Mouse (Mus musculus): ENCODE results near the gene Trmt10a.
A peak's percentile ranks its signal among the peaks of the same experiment; 100 is the strongest.
"Not testable (repeated sequence)": the region's sequence is repeated elsewhere in the genome, so short reads cannot be mapped to it uniquely, and the experiment has no call there.

Trmt10a gene

DNA sequence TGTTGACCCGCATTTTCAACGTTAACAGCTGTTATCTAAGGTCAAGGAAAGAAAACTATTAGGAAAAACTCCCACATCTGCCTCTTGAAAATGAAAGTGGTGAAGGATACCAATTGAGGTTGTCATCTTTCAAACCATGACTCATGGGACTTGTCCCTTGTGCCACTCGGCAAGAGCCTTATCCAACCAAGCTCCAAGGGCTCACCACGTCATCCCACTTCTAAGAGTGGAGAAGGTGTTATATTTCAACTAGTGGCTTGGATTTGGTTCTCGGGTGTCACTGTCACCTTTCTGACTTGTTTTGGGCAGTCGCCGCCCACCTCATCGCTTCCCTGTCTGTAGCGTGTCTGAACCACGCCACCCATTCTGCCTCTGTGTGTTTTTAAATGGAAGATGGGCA is 19.4 kb upstream of the Trmt10a start:
- Histone ChIP-seq H3K9me3 (ENCODE audit: low read length) (no peaks in the 10 kb centered on the region), H3K36me3 (ENCODE audit: insufficient read depth, low read length) (no peaks in the 10 kb centered on the region), H3K27me3 (ENCODE audit: insufficient read depth, low read length) (no peaks in the 10 kb centered on the region), H3K4me1 (replicated peaks; ENCODE audit: low read depth, low read length) (no peaks in the 10 kb centered on the region), H3K4me3 (replicated peaks; ENCODE audit: low read length) (no peak overlapping the region)
- TF ChIP-seq POU5F1 (IDR thresholded peaks at IDR 0.05; ENCODE audit: borderline replicate concordance, low read length) (no peak), NANOG (IDR thresholded peaks at IDR 0.05; ENCODE audit: borderline replicate concordance, low read length) (no peak), CTCF (conservative IDR thresholded peaks at IDR 0.05; ENCODE audit: low read length) (no peak)

- Histone ChIP-seq H3K4me3 (replicated peaks; ENCODE audit: low read length) (no peak overlapping the region), H3K36me3 (ENCODE audit: insufficient read depth, low read length) (no peaks in the 10 kb centered on the region), H3K4me1 (replicated peaks; ENCODE audit: low read depth, low read length) (peaks cover 4% of the 10 kb centered on the region), H3K9me3 (ENCODE audit: low read length) (no peaks in the 10 kb centered on the region), H3K27me3 (ENCODE audit: insufficient read depth, low read length) (no peaks in the 10 kb centered on the region)
- TF ChIP-seq NANOG (IDR thresholded peaks at IDR 0.05; ENCODE audit: borderline replicate concordance, low read length) (no peak), CTCF (conservative IDR thresholded peaks at IDR 0.05; ENCODE audit: low read length) (no peak), POU5F1 (IDR thresholded peaks at IDR 0.05; ENCODE audit: borderline replicate concordance, low read length) (no peak)
These were observed 14.1 kb upstream of the Trmt10a start for GRCm38 (mm10) chr3:138129110-138129509.

DNA sequence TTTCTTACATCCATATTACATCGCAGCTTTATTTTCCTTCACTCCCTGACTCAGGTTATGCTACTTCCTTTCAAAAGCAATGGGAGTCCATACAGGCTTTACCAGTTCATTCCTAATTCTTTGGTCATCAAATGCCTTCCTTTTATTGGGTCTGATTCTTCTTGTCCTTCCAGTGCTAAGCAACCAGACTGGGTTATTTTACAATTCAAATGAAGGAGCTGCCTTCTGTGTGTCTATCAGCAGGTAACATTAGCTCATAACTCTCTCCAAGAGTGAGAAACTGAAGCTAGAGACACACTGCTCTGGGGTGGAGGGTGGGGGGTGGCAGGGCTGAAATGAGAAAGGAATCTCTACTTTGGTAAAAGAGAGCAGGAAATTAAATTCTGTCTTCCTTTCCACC is 12.6 kb upstream of the Trmt10a start:
- peaks cover 4% of the 10 kb centered on the region for H3K4me1 ChIP-seq (replicated peaks; ENCODE audit: low read depth, low read length)
- TF ChIP-seq CTCF (conservative IDR thresholded peaks at IDR 0.05; ENCODE audit: low read length) = no peak
- TF ChIP-seq POU5F1 (IDR thresholded peaks at IDR 0.05; ENCODE audit: borderline replicate concordance, low read length) = no peak
- TF ChIP-seq NANOG (IDR thresholded peaks at IDR 0.05; ENCODE audit: borderline replicate concordance, low read length) = no peak

DNA sequence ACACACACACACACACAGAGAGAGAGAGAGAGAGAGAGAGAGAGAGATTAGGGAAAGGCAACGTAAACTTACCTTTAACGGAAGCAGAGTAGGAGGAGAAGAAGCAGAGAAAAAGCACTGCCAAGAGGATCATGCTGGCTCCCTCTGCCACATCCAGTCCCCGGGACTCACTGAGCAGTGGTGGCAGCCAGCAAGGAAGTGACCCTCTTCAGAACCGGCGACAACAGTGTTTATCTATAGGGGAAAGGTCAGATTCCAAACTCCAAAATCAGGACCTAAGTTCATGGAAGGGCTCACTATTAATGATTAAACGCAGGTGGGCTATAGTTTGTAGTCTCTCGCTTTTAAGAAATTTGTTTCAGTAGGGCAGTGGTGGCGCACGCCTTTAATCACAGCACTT is 12.1 kb upstream of the Trmt10a start:
- H3K4me3 ChIP-seq (replicated peaks; ENCODE audit: low read length) = no peak overlapping the region
- TF ChIP-seq CTCF (conservative IDR thresholded peaks at IDR 0.05; ENCODE audit: low read length) = no peak
- TF ChIP-seq NANOG (IDR thresholded peaks at IDR 0.05; ENCODE audit: borderline replicate concordance, low read length) = no peak
- no peak for TF ChIP-seq POU5F1 (IDR thresholded peaks at IDR 0.05; ENCODE audit: borderline replicate concordance, low read length)

More for the DNA sequence above, 12.6 kb upstream of the Trmt10a start:
- Histone ChIP-seq H3K27me3 (ENCODE audit: insufficient read depth, low read length) (no peaks in the 10 kb centered on the region), H3K36me3 (ENCODE audit: insufficient read depth, low read length) (no peaks in the 10 kb centered on the region), H3K9me3 (ENCODE audit: low read length) (no peaks in the 10 kb centered on the region), H3K4me3 (replicated peaks; ENCODE audit: low read length) (no peak overlapping the region)

GRCm38 (mm10) chr3:138133463-138133862 is 9.8 kb upstream of the Trmt10a start:
- Histone ChIP-seq H3K4me3 (replicated peaks; ENCODE audit: low read length) (no peak overlapping the region), H3K4me1 (replicated peaks; ENCODE audit: low read depth, low read length) (peaks cover 4% of the 10 kb centered on the region), H3K36me3 (ENCODE audit: insufficient read depth, low read length) (no peaks in the 10 kb centered on the region), H3K27me3 (ENCODE audit: insufficient read depth, low read length) (no peaks in the 10 kb centered on the region), H3K9me3 (ENCODE audit: low read length) (peaks cover 9% of the 10 kb centered on the region; the same call in 1 of the 2 replicates)
- no peak for TF ChIP-seq POU5F1 (IDR thresholded peaks at IDR 0.05; ENCODE audit: borderline replicate concordance, low read length)
- TF ChIP-seq NANOG (IDR thresholded peaks at IDR 0.05; ENCODE audit: borderline replicate concordance, low read length) = no peak
- TF ChIP-seq CTCF (conservative IDR thresholded peaks at IDR 0.05; ENCODE audit: low read length) = no peak

More for the DNA sequence above, 12.1 kb upstream of the Trmt10a start:
- H3K27me3 ChIP-seq (ENCODE audit: insufficient read depth, low read length) = no peaks in the 10 kb centered on the region
- H3K4me1 ChIP-seq (replicated peaks; ENCODE audit: low read depth, low read length) = peaks cover 4% of the 10 kb centered on the region
- H3K9me3 ChIP-seq (ENCODE audit: low read length) = no peaks in the 10 kb centered on the region
- H3K36me3 ChIP-seq (ENCODE audit: insufficient read depth, low read length) = no peaks in the 10 kb centered on the region

DNA sequence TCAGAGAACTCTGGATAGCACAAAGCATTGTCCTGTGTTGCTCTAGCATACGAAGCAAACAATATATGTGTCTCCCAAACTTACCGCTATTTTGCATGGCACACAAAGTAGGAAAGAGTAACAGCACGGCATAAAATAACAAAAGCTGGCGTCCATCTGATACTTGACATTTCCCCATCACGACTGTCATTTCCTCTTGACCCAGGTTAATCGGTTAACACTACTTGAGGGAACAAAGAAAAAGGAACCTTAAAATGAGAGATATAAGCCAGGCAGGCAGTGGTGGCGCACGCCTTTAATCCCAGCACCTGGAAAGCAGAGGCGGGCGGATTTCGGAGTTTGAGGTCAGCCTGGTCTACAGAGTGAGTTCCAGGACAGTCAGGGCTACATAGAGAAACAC is 9.3 kb upstream of the Trmt10a start:
- Histone ChIP-seq H3K9me3 (ENCODE audit: low read length) (peaks cover 9% of the 10 kb centered on the region; the same call in 1 of the 2 replicates), H3K36me3 (ENCODE audit: insufficient read depth, low read length) (no peaks in the 10 kb centered on the region), H3K27me3 (ENCODE audit: insufficient read depth, low read length) (no peaks in the 10 kb centered on the region), H3K4me3 (replicated peaks; ENCODE audit: low read length) (no peak overlapping the region), H3K4me1 (replicated peaks; ENCODE audit: low read depth, low read length) (peaks cover 4% of the 10 kb centered on the region)
- TF ChIP-seq CTCF (conservative IDR thresholded peaks at IDR 0.05; ENCODE audit: low read length) = no peak
- TF ChIP-seq NANOG (IDR thresholded peaks at IDR 0.05; ENCODE audit: borderline replicate concordance, low read length) = no peak
- no peak for TF ChIP-seq POU5F1 (IDR thresholded peaks at IDR 0.05; ENCODE audit: borderline replicate concordance, low read length)

- Histone ChIP-seq H3K36me3 (ENCODE audit: insufficient read depth, low read length) (peaks cover 1% of the 10 kb centered on the region; the same call in 1 of the 2 replicates), H3K4me3 (replicated peaks; ENCODE audit: low read length) (no peak overlapping the region), H3K4me1 (replicated peaks; ENCODE audit: low read depth, low read length) (peaks cover 4% of the 10 kb centered on the region), H3K9me3 (ENCODE audit: low read length) (peaks cover 9% of the 10 kb centered on the region; the same call in 1 of the 2 replicates), H3K27me3 (ENCODE audit: insufficient read depth, low read length) (no peaks in the 10 kb centered on the region)
- TF ChIP-seq NANOG (IDR thresholded peaks at IDR 0.05; ENCODE audit: borderline replicate concordance, low read length) (no peak), CTCF (conservative IDR thresholded peaks at IDR 0.05; ENCODE audit: low read length) (no peak), POU5F1 (IDR thresholded peaks at IDR 0.05; ENCODE audit: borderline replicate concordance, low read length) (no peak)
These were observed 8.7 kb upstream of the Trmt10a start for GRCm38 (mm10) chr3:138134528-138134927.

GRCm38 (mm10) chr3:138138146-138138545 is 5.1 kb upstream of the Trmt10a start:
- not testable (repeated sequence) for H3K27me3 ChIP-seq (ENCODE audit: insufficient read depth, low read length)

DNA sequence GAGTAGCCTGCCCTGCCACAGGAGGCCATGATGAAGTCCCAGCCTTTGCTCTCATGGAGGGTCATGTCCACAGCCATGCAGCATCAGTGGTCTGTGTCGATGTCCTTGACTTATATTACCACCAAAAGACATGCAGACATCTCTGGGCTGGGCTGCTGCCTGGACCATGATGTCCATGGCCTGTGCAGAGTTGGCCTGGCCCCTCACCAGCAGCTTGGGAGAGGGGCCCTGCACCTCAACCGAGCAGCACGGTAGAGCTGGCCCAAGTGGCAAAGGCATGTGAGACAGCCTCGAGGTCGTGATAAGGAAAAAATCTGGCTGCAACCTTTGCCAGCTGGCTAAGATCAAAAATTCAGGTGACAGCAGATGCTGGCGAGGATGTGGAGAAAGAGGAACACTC is 3.6 kb upstream of the Trmt10a start:
- peaks cover 4% of the 10 kb centered on the region; the same call in 1 of the 2 replicates for H3K36me3 ChIP-seq (ENCODE audit: insufficient read depth, low read length)

More at GRCm38 (mm10) chr3:138138146-138138545, 5.1 kb upstream of the Trmt10a start:
- H3K36me3 ChIP-seq (ENCODE audit: insufficient read depth, low read length); H3K4me3 ChIP-seq (replicated peaks; ENCODE audit: low read length); H3K9me3 ChIP-seq (ENCODE audit: low read length): not testable (repeated sequence)
- H3K4me1 ChIP-seq (replicated peaks; ENCODE audit: low read depth, low read length) = peaks cover 12% of the 10 kb centered on the region
- TF ChIP-seq POU5F1 (IDR thresholded peaks at IDR 0.05; ENCODE audit: borderline replicate concordance, low read length) = peak; percentile 98

More for the DNA sequence above, 3.6 kb upstream of the Trmt10a start:
- no peak for TF ChIP-seq POU5F1 (IDR thresholded peaks at IDR 0.05; ENCODE audit: borderline replicate concordance, low read length)
- Histone ChIP-seq H3K9me3 (ENCODE audit: low read length) (peaks cover 9% of the 10 kb centered on the region; the same call in 1 of the 2 replicates), H3K27me3 (ENCODE audit: insufficient read depth, low read length) (no peaks in the 10 kb centered on the region), H3K4me1 (replicated peaks; ENCODE audit: low read depth, low read length) (peaks cover 12% of the 10 kb centered on the region), H3K4me3 (replicated peaks; ENCODE audit: low read length) (no peak overlapping the region)
